Mouse (Mus musculus) kidney, postnatal 0 days (tissue): ENCODE data around the gene Ahsg. TPM values are rescaled to one million over a fixed set of nuclear protein-coding genes. Genes with fewer than 3 reads are reported as not detected.
A peak's percentile ranks its signal among the peaks of the same experiment; 100 is the strongest.

Experiments
- ATAC-seq: fragments of 200-750 bp; cut with Nextera tagmentation; replicated peaks from 2 replicates; pipeline ENCODE4 v1.8.0; 2017; ENCODE audit warnings: low read depth, moderate number of reproducible peaks, moderate TSS enrichment, moderate library complexity; ENCODE audit not compliant: low FRiP score
- DNase-seq: peaks from one replicate; pipeline ENCODE4 v3.0.0-alpha.2; 2016; ENCODE audit warnings: low spot score
- H3K27ac ChIP-seq: fragments of 300-500 bp; sonication (generic); 2 replicates; pipeline ENCODE4 v1.5.1; 2014; ENCODE audit warnings: mild to moderate bottlenecking
- H3K27me3 ChIP-seq: fragments of 300-500 bp; sonication (generic); 2 replicates; pipeline ENCODE4 v1.6.1; 2014; ENCODE audit warnings: low read length, mixed read lengths; ENCODE audit not compliant: insufficient read depth
- H3K36me3 ChIP-seq: fragments of 300-500 bp; sonication (generic); 2 replicates; pipeline ENCODE4 v1.6.1; 2014; ENCODE audit warnings: low read length, mixed read lengths; ENCODE audit not compliant: insufficient read depth
- H3K4me1 ChIP-seq: fragments of 300-500 bp; sonication (generic); replicated peaks from 2 replicates; pipeline ENCODE4 v1.6.1; 2014; ENCODE audit warnings: antibody characterized with exemption, low read length, mixed read lengths; ENCODE audit not compliant: insufficient read depth
- H3K4me2 ChIP-seq: fragments of 300-500 bp; sonication (generic); 2 replicates; pipeline ENCODE4 v1.6.1; 2014; ENCODE audit warnings: mild to moderate bottlenecking, low read length, moderate library complexity, mixed read lengths
- H3K4me3 ChIP-seq: fragments of 300-500 bp; sonication (generic); replicated peaks from 2 replicates; pipeline ENCODE4 v1.5.1; 2014; ENCODE audit warnings: low read depth, low read length
- H3K9ac ChIP-seq: fragments of 300-500 bp; sonication (generic); 2 replicates; pipeline ENCODE4 v1.6.1; 2014; ENCODE audit warnings: low read depth, low read length
- H3K9me3 ChIP-seq: fragments of 300-500 bp; sonication (generic); replicated peaks from 2 replicates; pipeline ENCODE4 v1.6.1; 2016; ENCODE audit warnings: low read length, inconsistent platforms, mixed read lengths
- CTCF ChIP-seq: IDR thresholded peaks from 2 replicates; pipeline ENCODE4 v1.5.1; 2016; ENCODE audit warnings: antibody characterized with exemption, low read depth, mild to moderate bottlenecking, moderate library complexity
- WGBS: fragments of 180-500 bp; shearing (Covaris S2); extraction: QIAGEN DNeasy Blood & Tissue Kit; methylation state at CpG from one replicate; pipeline ENCODE4 v1.1.7; 2014; 5-methylcytosine and 5-hydroxymethylcytosine counted together
- polyA plus RNA-seq: library from polyadenylated mRNA; unstranded; fragments of >200 nt; fragmentation: Nextera tagmentation; extraction: Ambion mirVana; gene quantifications from 2 replicates; pipeline ENCODE4 v1.2.1, GENCODE M21; 2015

Gene Ahsg
- polyA plus RNA-seq, 1 experiment from 2014 or later, result 2.7 TPM

GRCm38 (mm10) chr16:22876218-22877043, 14.6 kb upstream of the Ahsg start:
- TF ChIP-seq CTCF, result peak; percentile 85
- no peak overlapping the region for H3K9ac ChIP-seq
- H3K9me3 ChIP-seq, result no peaks in the 10 kb centered on the region
- H3K4me1 ChIP-seq, result no peaks in the 10 kb centered on the region
- ATAC-seq, result no peak
- peaks cover 9% of the 10 kb centered on the region for H3K36me3 ChIP-seq
- H3K27me3 ChIP-seq, result no peaks in the 10 kb centered on the region
- no peak overlapping the region for H3K4me3 ChIP-seq
- no peak overlapping the region for H3K4me2 ChIP-seq
- no peak overlapping the region for H3K27ac ChIP-seq
- peak; percentile 62 for DNase-seq
- WGBS, result 51% methylated on average over 9 of the region's 9 CpGs

GRCm38 (mm10) chr16:22877660-22878390, 13.3 kb upstream of the Ahsg start:
- Histone ChIP-seq H3K4me2 (no peak overlapping the region), H3K36me3 (0 out of 2 replicates have a peak, but pooled peaks cover 2% of the 10 kb centered on the region), H3K9ac (no peak overlapping the region), H3K9me3 (no peaks in the 10 kb centered on the region), H3K4me3 (no peak overlapping the region), H3K27ac (no peak overlapping the region), H3K4me1 (no peaks in the 10 kb centered on the region), H3K27me3 (no peaks in the 10 kb centered on the region)
- no peak for ATAC-seq
- DNase-seq, result no peak
- no peak for TF ChIP-seq CTCF
- WGBS, result 78% methylated on average over 11 of the region's 11 CpGs

GRCm38 (mm10) chr16:22878716-22879115, 12.4 kb upstream of the Ahsg start:
- TF ChIP-seq CTCF, result no peak

GRCm38 (mm10) chr16:22879945-22880595, 11.0 kb upstream of the Ahsg start:
- 49% methylated on average over 7 of the region's 7 CpGs for WGBS
- Histone ChIP-seq H3K27ac (no peak overlapping the region), H3K4me3 (no peak overlapping the region), H3K4me2 (no peak overlapping the region), H3K4me1 (no peaks in the 10 kb centered on the region), H3K27me3 (no peaks in the 10 kb centered on the region), H3K9ac (no peak overlapping the region), H3K36me3 (no peaks in the 10 kb centered on the region), H3K9me3 (no peaks in the 10 kb centered on the region)
- ATAC-seq, result no peak
- TF ChIP-seq CTCF, result no peak
- DNase-seq, result no peak

More at GRCm38 (mm10) chr16:22878716-22879115, 12.4 kb upstream of the Ahsg start:
- WGBS, result 74% methylated on average over 7 of the region's 7 CpGs
- DNase-seq (no peak), ATAC-seq (no peak)
- Histone ChIP-seq H3K4me3 (no peak overlapping the region), H3K9ac (no peak overlapping the region), H3K27ac (no peak overlapping the region), H3K27me3 (no peaks in the 10 kb centered on the region), H3K36me3 (no peaks in the 10 kb centered on the region), H3K9me3 (no peaks in the 10 kb centered on the region), H3K4me2 (no peak overlapping the region), H3K4me1 (no peaks in the 10 kb centered on the region)

- no peak overlapping the region for H3K27ac ChIP-seq
- H3K9ac ChIP-seq, result no peak overlapping the region
- H3K4me2 ChIP-seq, result no peak overlapping the region
- no peak for TF ChIP-seq CTCF
- ATAC-seq, result no peak
- H3K9me3 ChIP-seq, result no peaks in the 10 kb centered on the region
- WGBS, result 6% methylated on average over 6 of the region's 6 CpGs
- H3K27me3 ChIP-seq, result no peaks in the 10 kb centered on the region
- peak; percentile 27 for DNase-seq
- H3K4me1 ChIP-seq, result no peaks in the 10 kb centered on the region
- no peak overlapping the region for H3K4me3 ChIP-seq
- H3K36me3 ChIP-seq, result no peaks in the 10 kb centered on the region
Measured at GRCm38 (mm10) chr16:22880900-22881299, 10.2 kb upstream of the Ahsg start.

DNA sequence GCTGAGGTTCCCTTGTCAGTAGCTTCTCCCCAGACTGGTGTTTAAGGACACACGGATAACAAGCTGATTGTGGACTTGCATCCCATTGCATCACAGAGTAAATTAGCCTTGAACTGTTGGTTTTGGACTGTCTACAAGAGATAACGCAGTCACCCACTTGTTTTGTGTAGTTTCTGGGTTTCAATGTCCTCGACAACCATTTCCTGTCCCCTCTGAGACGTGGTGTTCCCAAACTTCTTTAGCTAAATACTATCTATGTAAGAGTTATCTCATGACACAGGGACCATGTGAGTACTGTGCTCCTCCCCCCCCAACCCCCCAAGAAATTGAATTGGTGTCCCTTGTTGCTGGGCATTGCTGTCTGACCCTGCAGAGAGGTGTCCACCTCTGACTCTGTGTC, 9.6 kb upstream of the Ahsg start:
- no peak overlapping the region for H3K9ac ChIP-seq
- 61% methylated on average over 4 of the region's 4 CpGs for WGBS
- no peak for TF ChIP-seq CTCF
- no peak overlapping the region for H3K27ac ChIP-seq
- no peaks in the 10 kb centered on the region for H3K27me3 ChIP-seq
- no peaks in the 10 kb centered on the region for H3K4me1 ChIP-seq
- H3K9me3 ChIP-seq, result no peaks in the 10 kb centered on the region
- no peak overlapping the region for H3K4me2 ChIP-seq
- no peak for DNase-seq
- no peaks in the 10 kb centered on the region for H3K36me3 ChIP-seq
- no peak overlapping the region for H3K4me3 ChIP-seq
- no peak for ATAC-seq
